Mouse (Mus musculus): ENCODE data around the gene Dhx40. TPM values are rescaled to one million over a fixed set of nuclear protein-coding genes. Genes with fewer than 3 reads are reported as not detected.

Gene Dhx40
- polyA plus RNA-seq, 1 experiment from 2014 or later = 31.6 TPM

Other genes starting within 250 kb of the Dhx40 start
- 129 TPM in 2 replicates for gene Vmp1, start 123.9 kb downstream of the Dhx40 start, polyA plus RNA-seq (2014; fragmentation: Nextera tagmentation; extraction: Ambion mirVana)
- gene Ptrh2, start 123.8 kb downstream of the Dhx40 start, polyA plus RNA-seq (2014; fragmentation: Nextera tagmentation; extraction: Ambion mirVana) = 30.3 and 34.9 TPM in 2 replicates
- 155 and 220 TPM in 2 replicates for gene Cltc, start 50.2 kb downstream of the Dhx40 start, polyA plus RNA-seq (2014; fragmentation: Nextera tagmentation; extraction: Ambion mirVana)
- 6.0 and 6.2 TPM in 2 replicates for gene Ypel2, start 186.0 kb upstream of the Dhx40 start, polyA plus RNA-seq (2014; fragmentation: Nextera tagmentation; extraction: Ambion mirVana)